Mouse (Mus musculus) olfactory bulb, adult 2 months (tissue): ENCODE results near the gene Gas2.

Experiments
- CTCF ChIP-seq: fragments of 200-500 bp; IDR thresholded peaks from 2 replicates; pipeline ENCODE4 v1.5.1; 2012; ENCODE audit warnings: low read depth, mild to moderate bottlenecking, low read length, moderate library complexity; ENCODE audit not compliant: insufficient read depth
- POLR2A ChIP-seq: fragments of 200-500 bp; IDR thresholded peaks from 2 replicates; pipeline ENCODE4 v1.6.1; 2012; ENCODE audit warnings: mild to moderate bottlenecking, low read depth, low read length, moderate library complexity; ENCODE audit not compliant: insufficient read depth

- TF ChIP-seq CTCF (no peak), POLR2A (no peak)
Observed at GRCm38 (mm10) chr7:52007138-52007537, 145.3 kb downstream of the Gas2 start.
